Mouse (Mus musculus): ENCODE measurements around the gene Crxos. TPM values are rescaled to one million over a fixed set of nuclear protein-coding genes. Genes with fewer than 3 reads are reported as not detected.

Crxos gene
- not detected in 2 replicates for polyA plus RNA-seq (2011; ENCODE audit: insufficient read depth, insufficient read length, low read depth, missing spikeins)

GRCm38 (mm10) chr7:15882317-15882716, at the start of gene Crxos:
Crxos (plus strand) TSS chr7:15882617.
- no peaks in the 10 kb centered on the region for H3K27me3 ChIP-seq (ENCODE audit: control insufficient read depth, insufficient read depth, low read length, poor library complexity, severe bottlenecking)

GRCm38 (mm10) chr7:15839578-15839977, 42.8 kb upstream of the Crxos start, which contains the start of gene Obox6:
Obox6 (minus strand) TSS chr7:15839678.
- no peak for TF ChIP-seq CTCF (IDR thresholded peaks at IDR 0.05; ENCODE audit: low read depth, low read length)
- H3K9ac ChIP-seq (ENCODE audit: low read depth, poor library complexity, severe bottlenecking), result no peak within 1 kb of the TSS
- no peaks in the 10 kb centered on the region for H3K9me3 ChIP-seq (replicated peaks; ENCODE audit: control insufficient read depth, insufficient read depth, low read length, poor library complexity, severe bottlenecking)

More at GRCm38 (mm10) chr7:15882317-15882716, at the start of gene Crxos:
- no peak for TF ChIP-seq POLR2A (IDR thresholded peaks at IDR 0.05; ENCODE audit: insufficient read depth, low read length)
- TF ChIP-seq EP300 (IDR thresholded peaks at IDR 0.05; ENCODE audit: insufficient read depth, low read depth, low read length), result no peak
- TF ChIP-seq CTCF (IDR thresholded peaks at IDR 0.05; ENCODE audit: low read depth, low read length), result no peak
- H3K27ac ChIP-seq (ENCODE audit: insufficient read depth, low read length), result no peak within 1 kb of the TSS
- H3K9me3 ChIP-seq (replicated peaks; ENCODE audit: control insufficient read depth, insufficient read depth, low read length, poor library complexity, severe bottlenecking), result no peaks in the 10 kb centered on the region
- H3K9ac ChIP-seq (ENCODE audit: low read depth, poor library complexity, severe bottlenecking), result no peak within 1 kb of the TSS
- no peak within 1 kb of the TSS for H3K4me3 ChIP-seq (ENCODE audit: low read depth, low read length)
- H3K4me1 ChIP-seq (ENCODE audit: control insufficient read depth, insufficient read depth, low read length), result peaks cover 2% of the 10 kb centered on the region
- H3K36me3 ChIP-seq (ENCODE audit: control insufficient read depth, insufficient read depth, low read length, poor library complexity, severe bottlenecking), result no peaks in the 10 kb centered on the region

GRCm38 (mm10) chr7:15859657-15860056, 22.8 kb upstream of the Crxos start:
- no peak overlapping the region for H3K27ac ChIP-seq (ENCODE audit: insufficient read depth, low read length)
- H3K36me3 ChIP-seq (ENCODE audit: control insufficient read depth, insufficient read depth, low read length, poor library complexity, severe bottlenecking), result no peaks in the 10 kb centered on the region
- H3K4me1 ChIP-seq (ENCODE audit: control insufficient read depth, insufficient read depth, low read length), result no peaks in the 10 kb centered on the region
- TF ChIP-seq POLR2A (IDR thresholded peaks at IDR 0.05; ENCODE audit: insufficient read depth, low read length), result no peak
- peak; percentile 26 for TF ChIP-seq CTCF (IDR thresholded peaks at IDR 0.05; ENCODE audit: low read depth, low read length)
- no peak for TF ChIP-seq EP300 (IDR thresholded peaks at IDR 0.05; ENCODE audit: insufficient read depth, low read depth, low read length)
- H3K9me3 ChIP-seq (replicated peaks; ENCODE audit: control insufficient read depth, insufficient read depth, low read length, poor library complexity, severe bottlenecking), result no peaks in the 10 kb centered on the region
- H3K9ac ChIP-seq (ENCODE audit: low read depth, poor library complexity, severe bottlenecking), result no peak overlapping the region
- H3K4me3 ChIP-seq (ENCODE audit: low read depth, low read length), result no peak overlapping the region
- H3K27me3 ChIP-seq (ENCODE audit: control insufficient read depth, insufficient read depth, low read length, poor library complexity, severe bottlenecking), result no peaks in the 10 kb centered on the region

More at GRCm38 (mm10) chr7:15839578-15839977, 42.8 kb upstream of the Crxos start, which contains the start of gene Obox6:
- H3K27me3 ChIP-seq (ENCODE audit: control insufficient read depth, insufficient read depth, low read length, poor library complexity, severe bottlenecking), result no peaks in the 10 kb centered on the region
- no peak within 1 kb of the TSS for H3K27ac ChIP-seq (ENCODE audit: insufficient read depth, low read length)
- H3K4me1 ChIP-seq (ENCODE audit: control insufficient read depth, insufficient read depth, low read length), result no peaks in the 10 kb centered on the region
- H3K4me3 ChIP-seq (ENCODE audit: low read depth, low read length), result no peak within 1 kb of the TSS
- no peaks in the 10 kb centered on the region for H3K36me3 ChIP-seq (ENCODE audit: control insufficient read depth, insufficient read depth, low read length, poor library complexity, severe bottlenecking)

- no peak for TF ChIP-seq EP300 (IDR thresholded peaks at IDR 0.05; ENCODE audit: insufficient read depth, low read depth, low read length)
- TF ChIP-seq POLR2A (IDR thresholded peaks at IDR 0.05; ENCODE audit: insufficient read depth, low read length), result no peak
- TF ChIP-seq CTCF (IDR thresholded peaks at IDR 0.05; ENCODE audit: low read depth, low read length), result no peak
- no peak overlapping the region for H3K9ac ChIP-seq (ENCODE audit: low read depth, poor library complexity, severe bottlenecking)
These were observed 18.3 kb upstream of the Crxos start for GRCm38 (mm10) chr7:15864104-15864503.

GRCm38 (mm10) chr7:15879756-15880155, 2.7 kb upstream of the Crxos start, which contains the start of gene Crx:
Crx (minus strand) TSS chr7:15879968.
- Histone ChIP-seq H3K27ac (ENCODE audit: insufficient read depth, low read length) (no peak within 1 kb of the TSS), H3K27me3 (ENCODE audit: control insufficient read depth, insufficient read depth, low read length, poor library complexity, severe bottlenecking) (no peaks in the 10 kb centered on the region), H3K9ac (ENCODE audit: low read depth, poor library complexity, severe bottlenecking) (no peak within 1 kb of the TSS), H3K9me3 (replicated peaks; ENCODE audit: control insufficient read depth, insufficient read depth, low read length, poor library complexity, severe bottlenecking) (no peaks in the 10 kb centered on the region), H3K4me1 (ENCODE audit: control insufficient read depth, insufficient read depth, low read length) (peaks cover 2% of the 10 kb centered on the region), H3K36me3 (ENCODE audit: control insufficient read depth, insufficient read depth, low read length, poor library complexity, severe bottlenecking) (no peaks in the 10 kb centered on the region), H3K4me3 (ENCODE audit: low read depth, low read length) (no peak within 1 kb of the TSS)
- TF ChIP-seq EP300 (IDR thresholded peaks at IDR 0.05; ENCODE audit: insufficient read depth, low read depth, low read length) (no peak), POLR2A (IDR thresholded peaks at IDR 0.05; ENCODE audit: insufficient read depth, low read length) (no peak), CTCF (IDR thresholded peaks at IDR 0.05; ENCODE audit: low read depth, low read length) (no peak)

More at GRCm38 (mm10) chr7:15864104-15864503, 18.3 kb upstream of the Crxos start:
- Histone ChIP-seq H3K27me3 (ENCODE audit: control insufficient read depth, insufficient read depth, low read length, poor library complexity, severe bottlenecking) (0 out of 2 replicates have a peak, but pooled peaks cover 1% of the 10 kb centered on the region), H3K4me3 (ENCODE audit: low read depth, low read length) (no peak overlapping the region), H3K9me3 (replicated peaks; ENCODE audit: control insufficient read depth, insufficient read depth, low read length, poor library complexity, severe bottlenecking) (no peaks in the 10 kb centered on the region), H3K4me1 (ENCODE audit: control insufficient read depth, insufficient read depth, low read length) (no peaks in the 10 kb centered on the region), H3K27ac (ENCODE audit: insufficient read depth, low read length) (no peak overlapping the region), H3K36me3 (ENCODE audit: control insufficient read depth, insufficient read depth, low read length, poor library complexity, severe bottlenecking) (no peaks in the 10 kb centered on the region)

GRCm38 (mm10) chr7:15881388-15881787, 1.0 kb upstream of the Crxos start:
- no peaks in the 10 kb centered on the region for H3K27me3 ChIP-seq (ENCODE audit: control insufficient read depth, insufficient read depth, low read length, poor library complexity, severe bottlenecking)

More at GRCm38 (mm10) chr7:15881388-15881787, 1.0 kb upstream of the Crxos start:
- Histone ChIP-seq H3K36me3 (ENCODE audit: control insufficient read depth, insufficient read depth, low read length, poor library complexity, severe bottlenecking) (no peaks in the 10 kb centered on the region), H3K4me3 (ENCODE audit: low read depth, low read length) (no peak overlapping the region), H3K27ac (ENCODE audit: insufficient read depth, low read length) (no peak overlapping the region), H3K9ac (ENCODE audit: low read depth, poor library complexity, severe bottlenecking) (no peak overlapping the region), H3K9me3 (replicated peaks; ENCODE audit: control insufficient read depth, insufficient read depth, low read length, poor library complexity, severe bottlenecking) (no peaks in the 10 kb centered on the region), H3K4me1 (ENCODE audit: control insufficient read depth, insufficient read depth, low read length) (peaks cover 2% of the 10 kb centered on the region)
- no peak for TF ChIP-seq CTCF (IDR thresholded peaks at IDR 0.05; ENCODE audit: low read depth, low read length)
- TF ChIP-seq POLR2A (IDR thresholded peaks at IDR 0.05; ENCODE audit: insufficient read depth, low read length), result no peak
- no peak for TF ChIP-seq EP300 (IDR thresholded peaks at IDR 0.05; ENCODE audit: insufficient read depth, low read depth, low read length)
